Mouse (Mus musculus): ENCODE data around the gene Lpcat3. TPM values are rescaled to one million over a fixed set of nuclear protein-coding genes. Genes with fewer than 3 reads are reported as not detected.
"Not testable (repeated sequence)": the region's sequence is repeated elsewhere in the genome, so short reads cannot be mapped to it uniquely, and the experiment has no call there.

The Lpcat3 gene
- 209 and 212 TPM in 2 replicates for polyA plus RNA-seq (2015; fragmentation: Nextera tagmentation; extraction: Ambion mirVana)

DNA sequence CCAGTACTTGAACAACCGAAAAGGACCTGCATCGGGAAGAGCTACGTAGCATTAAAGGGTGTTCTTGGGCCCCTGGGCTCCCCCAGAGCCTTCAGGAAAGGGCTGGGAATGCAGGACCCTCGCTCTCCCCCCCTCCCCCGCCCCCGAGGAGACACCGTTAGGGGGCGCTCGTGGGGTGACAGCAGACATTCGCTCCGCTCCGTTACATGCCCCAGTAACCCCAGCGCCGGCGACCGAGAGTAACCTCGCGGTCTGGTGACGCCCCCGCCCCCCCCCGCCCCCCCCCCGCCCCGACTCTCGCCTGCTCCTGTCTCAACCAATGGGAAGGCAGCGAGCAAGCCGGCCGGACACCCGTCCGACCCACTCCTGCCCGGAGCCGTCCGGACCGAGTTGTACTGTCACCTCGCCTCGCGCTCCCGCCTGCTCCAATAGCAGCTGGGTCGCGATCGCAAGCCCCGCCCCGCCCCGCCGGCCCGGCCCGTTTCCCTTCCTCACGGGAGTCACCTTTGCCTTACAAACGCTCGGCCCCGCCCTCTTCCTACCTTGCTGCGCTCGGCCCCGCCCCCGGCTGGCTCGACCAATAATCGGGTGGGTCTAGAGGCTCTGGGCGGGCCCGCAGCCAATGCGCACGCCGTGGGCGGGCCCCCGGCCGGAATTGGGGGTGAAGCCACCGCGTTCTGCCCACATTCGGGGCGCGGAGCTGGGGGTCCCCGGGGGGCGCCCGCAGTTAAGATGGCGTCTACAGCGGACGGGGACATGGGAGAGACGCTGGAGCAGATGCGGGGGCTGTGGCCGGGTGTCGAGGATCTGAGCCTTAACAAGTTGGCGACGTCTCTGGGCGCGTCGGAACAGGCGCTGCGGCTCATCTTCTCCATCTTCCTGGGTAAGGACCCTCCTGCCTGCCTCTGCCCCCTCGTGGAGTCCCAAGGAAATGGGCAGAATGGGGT, at the start of gene Lpcat3:
TSS of gene Lpcat3 (plus strand) at position 551 of the 947 bp plus-strand sequence.
- no peaks in the 10 kb centered on the region for H3K9me3 ChIP-seq (ENCODE audit: control insufficient read depth)

DNA sequence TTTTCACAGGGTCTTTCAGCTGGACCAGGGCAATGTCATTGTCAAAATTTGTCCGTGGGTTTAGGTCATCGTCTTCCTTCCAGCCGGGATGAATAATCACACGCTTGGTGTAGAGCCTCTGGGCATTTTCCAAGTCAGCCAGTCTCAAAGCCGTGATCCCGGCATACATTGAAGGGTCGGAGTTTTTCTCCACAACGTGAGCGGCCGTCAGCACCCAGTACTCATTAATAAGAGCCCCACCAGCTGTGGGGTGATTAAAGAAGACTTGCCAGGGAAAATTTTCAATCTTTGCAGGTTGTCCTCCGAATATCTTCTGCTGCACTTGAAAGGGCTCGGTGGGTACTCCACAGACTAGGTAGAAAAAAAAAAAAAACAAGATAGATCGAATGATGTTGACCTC, 37.2 kb upstream of the Lpcat3 start:
- no peak for TF ChIP-seq CTCF (IDR thresholded peaks at IDR 0.05; ENCODE audit: low read depth)
- Histone ChIP-seq H3K36me3 (ENCODE audit: control insufficient read depth, insufficient read depth) (no peaks in the 10 kb centered on the region), H3K4me1 (replicated peaks; ENCODE audit: control insufficient read depth, insufficient read depth, low read length) (no peaks in the 10 kb centered on the region), H3K27ac (ENCODE audit: low read depth, low read length) (no peak overlapping the region), H3K9ac (ENCODE audit: low read depth, low read length) (no peak overlapping the region), H3K4me3 (ENCODE audit: low read depth, low read length) (no peak overlapping the region), H3K27me3 (replicated peaks; ENCODE audit: control insufficient read depth, insufficient read depth, low read length) (no peaks in the 10 kb centered on the region), H3K4me2 (replicated peaks; ENCODE audit: low read depth) (no peak overlapping the region), H3K9me3 (ENCODE audit: control insufficient read depth) (no peaks in the 10 kb centered on the region)
- WGBS: 89% methylated on average over 13 of the region's 13 CpGs
- ATAC-seq: no peak

More for the DNA sequence above, at the start of gene Lpcat3:
- Histone ChIP-seq H3K27me3 (replicated peaks; ENCODE audit: control insufficient read depth, insufficient read depth, low read length) (no peaks in the 10 kb centered on the region), H3K4me2 (replicated peaks; ENCODE audit: low read depth) (peak within 1 kb of the TSS; percentile 73), H3K36me3 (ENCODE audit: control insufficient read depth, insufficient read depth) (no peaks in the 10 kb centered on the region), H3K4me3 (ENCODE audit: low read depth, low read length) (peak within 1 kb of the TSS; percentile 81), H3K4me1 (replicated peaks; ENCODE audit: control insufficient read depth, insufficient read depth, low read length) (no peaks in the 10 kb centered on the region; the same call in 1 of the 2 replicates), H3K27ac (ENCODE audit: low read depth, low read length) (peak within 1 kb of the TSS; percentile 89), H3K9ac (ENCODE audit: low read depth, low read length) (peak within 1 kb of the TSS; percentile 79)
- peak; percentile 97 for ATAC-seq
- TF ChIP-seq CTCF (IDR thresholded peaks at IDR 0.05; ENCODE audit: low read depth): peak; percentile 81
- under 1% methylated on average over 75 of the region's 87 CpGs for WGBS

GRCm38 (mm10) chr6:124626184-124626583, 36.6 kb upstream of the Lpcat3 start:
- H3K4me2 ChIP-seq (replicated peaks; ENCODE audit: low read depth); H3K27ac ChIP-seq (ENCODE audit: low read depth, low read length); H3K4me1 ChIP-seq (replicated peaks; ENCODE audit: control insufficient read depth, insufficient read depth, low read length); H3K27me3 ChIP-seq (replicated peaks; ENCODE audit: control insufficient read depth, insufficient read depth, low read length); H3K4me3 ChIP-seq (ENCODE audit: low read depth, low read length); H3K36me3 ChIP-seq (ENCODE audit: control insufficient read depth, insufficient read depth); H3K9ac ChIP-seq (ENCODE audit: low read depth, low read length); H3K9me3 ChIP-seq (ENCODE audit: control insufficient read depth); ATAC-seq: not testable (repeated sequence)
- 42% methylated on average over 1 of the region's 1 CpGs for WGBS

- no peak for ATAC-seq
- Histone ChIP-seq H3K36me3 (ENCODE audit: control insufficient read depth, insufficient read depth) (no peaks in the 10 kb centered on the region), H3K27ac (ENCODE audit: low read depth, low read length) (no peak overlapping the region), H3K9me3 (ENCODE audit: control insufficient read depth) (no peaks in the 10 kb centered on the region), H3K4me2 (replicated peaks; ENCODE audit: low read depth) (no peak overlapping the region), H3K27me3 (replicated peaks; ENCODE audit: control insufficient read depth, insufficient read depth, low read length) (no peaks in the 10 kb centered on the region), H3K4me1 (replicated peaks; ENCODE audit: control insufficient read depth, insufficient read depth, low read length) (no peaks in the 10 kb centered on the region), H3K9ac (ENCODE audit: low read depth, low read length) (no peak overlapping the region), H3K4me3 (ENCODE audit: low read depth, low read length) (no peak overlapping the region)
- WGBS: 73% methylated on average over 4 of the region's 4 CpGs
- no peak for TF ChIP-seq CTCF (IDR thresholded peaks at IDR 0.05; ENCODE audit: low read depth)
Measured at GRCm38 (mm10) chr6:124630763-124631162, 32.1 kb upstream of the Lpcat3 start.

DNA sequence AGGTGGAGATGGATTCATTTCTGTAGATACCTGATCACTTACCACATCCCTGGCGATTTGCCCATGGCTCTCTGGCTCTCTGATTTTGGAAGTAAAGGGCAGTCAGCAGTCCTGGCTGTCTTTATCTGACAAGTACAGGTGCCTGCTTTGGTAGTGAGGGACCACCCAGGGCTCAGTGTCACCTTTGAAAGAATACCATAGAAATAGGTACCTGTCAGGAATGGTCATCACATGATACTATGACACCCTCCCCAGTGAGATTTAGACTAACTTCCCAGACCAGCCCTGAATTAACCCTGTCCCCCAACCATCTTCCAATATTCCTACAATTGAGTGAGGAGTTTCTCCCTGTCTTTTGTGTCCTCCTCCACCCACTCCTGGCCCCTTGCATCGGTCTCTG, 26.8 kb upstream of the Lpcat3 start, which contains the start of gene C1s2:
TSS of gene C1s2 (minus strand) at position 101 of the 400 bp plus-strand sequence.
- H3K4me3 ChIP-seq (ENCODE audit: low read depth, low read length); H3K9me3 ChIP-seq (ENCODE audit: control insufficient read depth); H3K27ac ChIP-seq (ENCODE audit: low read depth, low read length); H3K4me1 ChIP-seq (replicated peaks; ENCODE audit: control insufficient read depth, insufficient read depth, low read length); ATAC-seq; H3K9ac ChIP-seq (ENCODE audit: low read depth, low read length); H3K36me3 ChIP-seq (ENCODE audit: control insufficient read depth, insufficient read depth); H3K4me2 ChIP-seq (replicated peaks; ENCODE audit: low read depth); H3K27me3 ChIP-seq (replicated peaks; ENCODE audit: control insufficient read depth, insufficient read depth, low read length): not testable (repeated sequence)
- 81% methylated on average over 2 of the region's 2 CpGs for WGBS

- not testable (repeated sequence) for H3K4me1 ChIP-seq (replicated peaks; ENCODE audit: control insufficient read depth, insufficient read depth, low read length); H3K27ac ChIP-seq (ENCODE audit: low read depth, low read length); H3K27me3 ChIP-seq (replicated peaks; ENCODE audit: control insufficient read depth, insufficient read depth, low read length); H3K9ac ChIP-seq (ENCODE audit: low read depth, low read length); H3K4me3 ChIP-seq (ENCODE audit: low read depth, low read length); H3K36me3 ChIP-seq (ENCODE audit: control insufficient read depth, insufficient read depth); H3K9me3 ChIP-seq (ENCODE audit: control insufficient read depth); H3K4me2 ChIP-seq (replicated peaks; ENCODE audit: low read depth)
- TF ChIP-seq CTCF (IDR thresholded peaks at IDR 0.05; ENCODE audit: low read depth): peak; percentile 37; the same call in 1 of the 2 replicates
- 28% methylated on average over 6 of the region's 6 CpGs for WGBS
- 0 out of 2 replicates have a peak, but pooled peaks have one; percentile 36 for ATAC-seq
Measured at GRCm38 (mm10) chr6:124636858-124637460, 25.9 kb upstream of the Lpcat3 start.
